ENCODE assay signal across 8 mouse cellular contexts in genomic region chr2:33642650-33643458, GRCm38 (mm10). TPM values are rescaled to one million over a fixed set of nuclear protein-coding genes. Genes with fewer than 3 reads are reported as not detected.
DNase-seq lines count a peak whose midpoint lies in the region; ATAC-seq and TF ChIP-seq lines count a peak whose summit lies in the region.

No protein-coding gene starts in this region.

- H3K4me1 ChIP-seq in MEL (ENCODE audit: control insufficient read depth in 1 of 2, insufficient read depth in 2 of 2, low read length in 2 of 2) = no peaks in the 10 kb centered on the region
- peaks cover 90% of the 10 kb centered on the region for H3K4me1 ChIP-seq in hindbrain, embryonic 10.5 days (replicated peaks)
- H3K4me1 ChIP-seq in lung, postnatal 0 days (ENCODE audit: insufficient read depth, low read depth, low read length) = peaks cover 11% of the 10 kb centered on the region

- TF ChIP-seq EP300 in MEL (IDR thresholded peaks at IDR 0.05; ENCODE audit: low read depth in 1 of 2, low read length in 2 of 2) = no peak
- no peak for TF ChIP-seq EP300 in lung, postnatal 0 days (IDR thresholded peaks at IDR 0.05)

- no peaks in the 10 kb centered on the region for H3K9me3 ChIP-seq in MEL (replicated peaks; ENCODE audit: insufficient read depth, low read length)
- H3K9me3 ChIP-seq in hindbrain, embryonic 10.5 days = no peaks in the 10 kb centered on the region
- H3K9me3 ChIP-seq in lung, postnatal 0 days (ENCODE audit: low read length) = no peaks in the 10 kb centered on the region

- ATAC-seq in lung, postnatal 0 days = peak; percentile 53

- no peaks in the 10 kb centered on the region for H3K36me3 ChIP-seq in MEL (ENCODE audit: control insufficient read depth in 1 of 2, insufficient read depth in 2 of 2, low read length in 2 of 2)
- no peaks in the 10 kb centered on the region for H3K36me3 ChIP-seq in hindbrain, embryonic 10.5 days
- no peaks in the 10 kb centered on the region for H3K36me3 ChIP-seq in lung, postnatal 0 days (ENCODE audit: insufficient read depth, low read length)

- H3K79me2 ChIP-seq in MEL (ENCODE audit: control insufficient read depth, insufficient read depth, low read length, poor library complexity) = no peaks in the 10 kb centered on the region

- no peak overlapping the region for H3K4me3 ChIP-seq in MEL (ENCODE audit: control insufficient read depth in 1 of 2, insufficient read depth in 1 of 2, low read depth in 2 of 2, low read length in 2 of 2)
- peak overlapping the region; percentile 57 for H3K4me3 ChIP-seq in hindbrain, embryonic 10.5 days
- H3K4me3 ChIP-seq in lung, postnatal 0 days (ENCODE audit: low read depth, low read length) = 0 out of 2 replicates have a peak overlapping the region, but pooled peaks have one; percentile 12

- no peak overlapping the region for H3K27ac ChIP-seq in MEL (ENCODE audit: control insufficient read depth, low read depth, low read length)
- H3K27ac ChIP-seq in hindbrain, embryonic 10.5 days = peak overlapping the region; percentile 85
- no peak overlapping the region for H3K27ac ChIP-seq in lung, postnatal 0 days (ENCODE audit: low read length)

- TF ChIP-seq POLR2A in MEL (IDR thresholded peaks at IDR 0.05; ENCODE audit: control insufficient read depth in 1 of 2, insufficient read depth in 1 of 2, low read depth in 1 of 2, low read length in 2 of 2, poor library complexity in 1 of 2) = no peak

- DNase-seq in MEL (ENCODE audit: low read depth, low spot score) = no peak
- DNase-seq in cerebellum, adult 9-11 months = peak; percentile 61
- DNase-seq in frontal cortex, adult 2 months (ENCODE audit: extremely low spot score in 1 of 2, low spot score in 1 of 2) = peak; percentile 25 to 86
- DNase-seq in hindbrain, embryonic 10.5 days (ENCODE audit: low spot score) = peak; percentile 86
- peak; percentile 22 for DNase-seq in layer of hippocampus, adult 9-11 months
- peak; percentile 62 for DNase-seq in lung, postnatal 0 days (ENCODE audit: low spot score)
- peak; percentile 74 for DNase-seq in ovary, postnatal 36 days (ENCODE audit: low spot score)
- DNase-seq in thymus, postnatal 25 days = peak; percentile 74

- TF ChIP-seq RAD21 in MEL (IDR thresholded peaks at IDR 0.05; ENCODE audit: low read depth, low read length) = no peak; the same call in 1 of the 2 replicates

- no peak overlapping the region for H3K4me2 ChIP-seq in lung, postnatal 0 days (replicated peaks; ENCODE audit: low read depth, low read length)

- TF ChIP-seq CTCF in MEL (IDR thresholded peaks at IDR 0.05 in 2 of 3, conservative IDR thresholded peaks at IDR 0.05 in 1 of 3; ENCODE audit: control insufficient read depth in 1 of 3, insufficient read depth in 1 of 3, low read depth in 2 of 3, low read length in 3 of 3, poor library complexity in 1 of 3, severe bottlenecking in 1 of 3) = peak; percentile 45 to 74 (median 45)
- TF ChIP-seq CTCF in lung, postnatal 0 days (IDR thresholded peaks at IDR 0.05) = peak; percentile 90

- no peaks in the 10 kb centered on the region; a peak in 1 of 4 replicates for H3K27me3 ChIP-seq in MEL (ENCODE audit: control insufficient read depth in 1 of 2, insufficient read depth in 2 of 2, low read length in 2 of 2)
- H3K27me3 ChIP-seq in hindbrain, embryonic 10.5 days (ENCODE audit: insufficient read depth, poor library complexity, severe bottlenecking) = peaks cover 100% of the 10 kb centered on the region
- H3K27me3 ChIP-seq in lung, postnatal 0 days (replicated peaks; ENCODE audit: insufficient read depth, low read length) = peaks cover 83% of the 10 kb centered on the region

- WGBS in hindbrain, embryonic 10.5 days = 1% methylated on average over 42 of the region's 42 CpGs
- WGBS in lung, postnatal 0 days = 4% methylated on average over 42 of the region's 42 CpGs

- no peak overlapping the region for H3K9ac ChIP-seq in MEL (ENCODE audit: control insufficient read depth, low read depth, low read length, poor library complexity, severe bottlenecking)
- H3K9ac ChIP-seq in lung, postnatal 0 days (replicated peaks; ENCODE audit: low read depth) = no peak overlapping the region

TF ChIP-seq in MEL, 35 proteins besides CTCF, POLR2A, EP300 and RAD21:
- peak; percentile 30; the same call in 1 of the 2 replicates for TF ChIP-seq SMC3 (IDR thresholded peaks at IDR 0.05; ENCODE audit: low read depth, low read length)
- TF ChIP-seq JUND (IDR thresholded peaks at IDR 0.05; ENCODE audit: low read depth, low read length) = no peak
TF ChIP-seq in MEL: peak in this region for 1.

RNA-seq across cellular contexts. Expression of gene Lmx1b, which starts 2.5 kb away (rescaled TPM):
- not detected in 2 replicates for total RNA-seq in MEL (2012; rRNA removed)
- not detected for polyA plus RNA-seq in MEL (2012; ENCODE audit: insufficient read depth in 1 of 2, insufficient read length in 2 of 2, low read depth in 1 of 2, low replicate concordance in 2 of 2, missing spikeins in 1 of 2)
- polyA plus RNA-seq in frontal cortex, adult 2 months (2012; rRNA removed) = 0.36 and 0.38 TPM in 2 replicates
- polyA plus RNA-seq in hindbrain, embryonic 10.5 days (2016; fragmentation: Nextera tagmentation; extraction: Ambion mirVana) = 2.5 and 7.7 TPM in 2 replicates
- not detected in 2 replicates for polyA plus RNA-seq in lung, postnatal 0 days (2015; fragmentation: Nextera tagmentation; extraction: Ambion mirVana)

Comparison
In these comparisons a context has a peak if more than half of its experiments do, and no peak if none do; other contexts are left out.
1. H3K4me3 ChIP-seq: peak in hindbrain, embryonic 10.5 days (single experiment) and lung, postnatal 0 days (single experiment); none in MEL (0 of 2).